Comparison of ENCODE assay signal across 17 mouse cellular contexts in genomic region chr12:119224699-119225098, GRCm38 (mm10). TPM values are rescaled to one million over a fixed set of nuclear protein-coding genes. Genes with fewer than 3 reads are reported as not detected.
"Had no signal": no experiment of that assay in that cellular context is flagged by ENCODE, and none has a peak within 500 bp of the region (broad histone marks: within the 10 kb centered on the region; RNA-seq: fewer than 3 reads in every experiment).

No protein-coding gene starts in this region.

- H3K9me3 ChIP-seq: neural tube, embryonic 13.5 days; neural tube, embryonic 15.5 days; stomach, embryonic 15.5 days had no signal

- H3K4me1 ChIP-seq: neural tube, embryonic 13.5 days; neural tube, embryonic 15.5 days; stomach, embryonic 15.5 days had no signal

- H3K36me3 ChIP-seq: neural tube, embryonic 13.5 days; neural tube, embryonic 15.5 days; stomach, embryonic 15.5 days had no signal

- H3K27ac ChIP-seq: neural tube, embryonic 13.5 days; neural tube, embryonic 15.5 days; stomach, embryonic 15.5 days; stomach, postnatal 0 days had no signal

- DNase-seq: retina, postnatal 1 day; right cerebral cortex, adult 18-20 months; right cerebral cortex, postnatal 14 days; right cerebral cortex, postnatal 25 days; right cerebral cortex, postnatal 4 days; spleen, adult 18-20 months; thymus, adult 18-20 months; thymus, adult 2 months; thymus, postnatal 14 days; thymus, postnatal 25 days; thymus, postnatal 36 days; thymus, postnatal 4 days had no signal

- H3K27me3 ChIP-seq: neural tube, embryonic 13.5 days; neural tube, embryonic 15.5 days; stomach, embryonic 15.5 days had no signal

- H3K4me2 ChIP-seq: neural tube, embryonic 13.5 days; neural tube, embryonic 15.5 days; stomach, embryonic 15.5 days had no signal

- H3K9ac ChIP-seq: neural tube, embryonic 13.5 days; neural tube, embryonic 15.5 days; stomach, embryonic 15.5 days had no signal

- H3K4me3 ChIP-seq: neural tube, embryonic 13.5 days; neural tube, embryonic 15.5 days; stomach, embryonic 15.5 days had no signal

RNA-seq across cellular contexts. Expression of gene Itgb8, which starts 13.9 kb away (rescaled TPM):
- total RNA-seq: neutrophil, adult 5-6 weeks had no signal
